Mouse (Mus musculus) cerebellum, adult 8-10 months (tissue): ENCODE results near the gene Nat10.

Experiments
- DNase-seq: peaks from one replicate; pipeline ENCODE4 v3.0.0; 2022

The Nat10 gene

DNA sequence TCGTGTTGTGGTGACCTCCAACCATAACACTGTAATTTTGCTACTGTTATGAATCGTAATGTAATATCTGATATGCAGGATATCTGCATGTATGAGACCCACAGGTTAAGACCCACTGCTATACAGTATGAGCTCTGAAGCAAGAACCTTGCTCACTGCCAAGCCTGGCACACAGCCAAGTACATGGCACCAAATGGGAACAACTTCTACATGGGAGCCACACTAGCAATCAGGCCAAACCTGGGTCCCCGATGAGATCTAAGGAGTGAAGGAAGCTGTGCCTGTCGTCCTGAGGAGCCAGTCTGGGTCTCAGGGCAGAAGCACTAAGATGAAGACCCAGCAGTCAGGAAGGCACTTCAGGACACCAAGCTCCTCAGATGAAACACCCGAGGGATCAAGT is 15.6 kb downstream of the Nat10 start:
- DNase-seq = no peak

DNA sequence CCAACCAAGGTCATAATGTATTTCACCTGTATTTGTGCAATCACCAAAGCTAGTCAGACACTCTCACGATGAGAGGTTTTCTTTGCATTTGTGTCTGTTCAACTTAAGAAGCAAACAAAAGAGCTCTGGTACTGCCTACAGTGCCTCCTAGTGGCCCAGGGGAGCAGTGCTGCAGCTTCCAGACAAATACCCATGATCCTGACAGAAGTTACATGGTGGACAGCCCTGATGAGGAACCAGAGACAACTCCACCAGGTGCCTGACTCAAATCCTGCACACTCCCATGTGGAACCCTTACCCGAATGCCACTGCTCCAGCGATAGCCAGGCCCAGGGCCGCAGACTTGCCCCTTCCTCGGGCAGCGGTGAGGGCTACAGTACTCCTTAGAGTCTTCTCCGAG is 17.1 kb downstream of the Nat10 start:
- peak; percentile 55 for DNase-seq

DNA sequence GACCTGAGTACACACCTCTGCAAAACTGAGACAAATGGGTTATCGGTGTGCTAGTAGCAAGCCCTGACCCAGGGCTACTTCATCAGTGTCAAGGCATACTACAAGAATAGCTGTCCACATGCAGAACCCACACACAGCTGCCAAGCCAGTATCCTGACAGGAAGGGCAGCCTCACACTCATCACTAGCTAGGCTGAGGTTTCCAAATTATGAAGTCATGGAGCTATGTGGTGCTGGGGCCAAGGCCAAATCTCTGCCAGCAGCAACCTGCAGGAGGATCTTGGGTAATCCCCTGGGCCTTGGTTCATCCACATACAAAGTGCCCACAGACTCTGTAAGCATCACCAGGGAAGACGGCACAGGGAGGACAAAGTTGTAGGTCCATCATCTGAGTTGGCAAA is 17.5 kb downstream of the Nat10 start:
- no peak for DNase-seq

- DNase-seq = no peak
Observed at GRCm38 (mm10) chr2:103742821-103743220, 18.2 kb downstream of the Nat10 start.

DNA sequence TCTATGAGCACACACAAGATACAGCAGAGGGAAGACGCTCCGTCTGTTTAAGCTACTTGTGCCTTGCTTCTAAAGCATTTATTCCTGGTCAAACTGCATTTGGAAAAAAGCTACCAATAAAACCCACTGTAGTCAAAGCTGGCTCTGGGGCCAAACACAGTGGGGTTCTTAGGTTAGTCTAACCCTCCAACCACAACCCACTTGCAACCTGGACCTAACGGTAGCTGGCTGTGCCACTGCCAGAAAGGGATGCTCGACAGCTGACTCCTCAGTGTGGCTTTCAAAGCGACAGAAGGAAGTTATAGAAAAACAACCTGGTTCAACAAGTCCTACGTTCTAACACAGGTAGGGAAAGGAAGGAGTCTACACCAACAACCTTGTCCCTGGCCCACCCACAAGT is 29.6 kb downstream of the Nat10 start:
- DNase-seq = no peak

- DNase-seq = no peak
Observed at GRCm38 (mm10) chr2:103730999-103731398, 30.1 kb downstream of the Nat10 start.

DNA sequence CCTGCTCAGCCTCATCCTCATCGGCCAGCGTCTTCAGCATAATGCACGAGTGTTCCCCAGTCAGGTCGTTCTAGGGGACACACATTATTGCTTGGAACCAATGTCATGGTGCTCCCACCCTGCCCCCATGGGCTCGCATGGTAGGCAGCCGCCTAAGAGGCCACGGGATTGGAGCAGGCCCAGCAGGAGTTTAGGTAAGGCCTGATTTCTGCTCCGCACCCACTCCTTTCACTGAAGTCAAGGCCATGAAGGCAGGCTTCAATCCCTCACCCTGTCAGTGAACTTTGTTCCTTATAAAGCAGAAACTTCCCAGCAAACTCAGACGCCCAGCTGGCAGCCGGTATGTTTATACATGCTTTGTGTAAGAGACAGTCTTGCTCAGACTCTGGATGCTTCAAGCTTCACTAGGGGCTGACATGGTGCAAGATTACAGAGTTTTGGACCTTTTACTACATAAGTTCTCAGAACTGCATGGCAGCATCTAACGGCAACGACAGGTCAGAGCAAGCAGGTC is 33.0 kb downstream of the Nat10 start:
- DNase-seq = no peak

GRCm38 (mm10) chr2:103724521-103724920 is 36.5 kb downstream of the Nat10 start:
- no peak for DNase-seq

GRCm38 (mm10) chr2:103719292-103719646 is 41.8 kb downstream of the Nat10 start:
- no peak for DNase-seq

- DNase-seq = peak; percentile 52
Observed at GRCm38 (mm10) chr2:103718594-103719291, 42.3 kb downstream of the Nat10 start.

GRCm38 (mm10) chr2:103714412-103714811 is 46.7 kb downstream of the Nat10 start:
- no peak for DNase-seq

DNA sequence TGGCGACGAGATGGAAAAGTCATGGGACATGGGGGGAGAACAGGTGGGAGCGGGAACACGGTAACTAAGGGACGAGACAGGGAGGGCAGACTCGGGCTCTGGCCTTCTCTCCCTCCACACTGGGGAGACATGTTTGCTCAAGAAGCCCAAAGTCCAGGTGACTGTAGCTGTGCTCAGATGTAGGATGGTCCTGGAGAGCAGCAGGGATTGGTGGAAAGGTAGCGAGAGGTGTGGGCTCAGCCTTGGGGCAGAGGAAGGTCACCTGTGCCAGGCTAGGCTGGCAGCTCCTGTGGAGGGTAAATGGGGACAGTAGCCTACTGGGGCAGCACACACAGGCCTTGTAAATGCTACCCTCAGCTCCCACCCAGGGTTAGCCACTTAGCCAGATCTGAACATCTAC is 47.2 kb downstream of the Nat10 start:
- DNase-seq = no peak

DNA sequence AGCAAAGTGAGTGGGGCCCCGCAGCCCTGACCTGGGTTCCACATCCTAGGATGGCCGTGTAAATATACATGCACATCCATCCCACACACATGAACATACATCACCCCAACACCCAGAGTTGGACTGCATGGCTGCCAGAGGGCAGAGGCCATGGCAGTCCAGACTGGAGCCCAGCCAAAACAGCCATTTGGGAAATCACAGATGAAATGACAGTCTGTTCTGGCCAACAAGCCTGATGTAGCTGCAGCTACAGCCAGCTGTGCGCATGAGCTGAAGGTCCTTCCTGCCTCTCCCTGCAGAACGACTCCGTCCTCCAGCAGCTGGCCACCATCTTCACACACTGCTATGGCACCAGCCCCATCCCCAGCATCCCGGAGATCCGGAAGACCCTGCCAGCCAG is 50.2 kb downstream of the Nat10 start:
- no peak for DNase-seq

- DNase-seq = no peak
Observed at GRCm38 (mm10) chr2:103707056-103707776, 53.9 kb downstream of the Nat10 start.

DNA sequence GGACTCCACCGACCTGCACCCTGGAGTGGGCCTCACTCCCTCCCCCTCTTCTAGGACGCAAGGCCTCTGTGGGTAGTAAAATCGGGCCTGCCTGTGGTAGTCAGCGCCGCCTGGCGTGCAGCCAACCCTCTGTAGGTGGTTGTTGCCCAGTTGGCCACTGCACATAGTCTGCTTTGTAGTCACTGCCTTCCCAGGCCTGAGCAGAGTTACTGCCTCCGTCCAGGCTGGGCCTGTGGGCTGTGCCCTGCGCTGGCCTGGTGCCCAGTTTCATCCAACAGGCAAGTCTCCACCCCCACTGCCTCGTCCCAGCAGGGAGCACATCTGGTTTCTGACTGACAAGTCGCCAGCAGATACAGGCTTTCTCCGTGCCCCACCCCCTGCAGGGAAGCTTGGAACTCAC is 54.8 kb downstream of the Nat10 start:
- DNase-seq = peak; percentile 18

- DNase-seq = no peak
Observed at GRCm38 (mm10) chr2:103705826-103706225, 55.2 kb downstream of the Nat10 start.

DNA sequence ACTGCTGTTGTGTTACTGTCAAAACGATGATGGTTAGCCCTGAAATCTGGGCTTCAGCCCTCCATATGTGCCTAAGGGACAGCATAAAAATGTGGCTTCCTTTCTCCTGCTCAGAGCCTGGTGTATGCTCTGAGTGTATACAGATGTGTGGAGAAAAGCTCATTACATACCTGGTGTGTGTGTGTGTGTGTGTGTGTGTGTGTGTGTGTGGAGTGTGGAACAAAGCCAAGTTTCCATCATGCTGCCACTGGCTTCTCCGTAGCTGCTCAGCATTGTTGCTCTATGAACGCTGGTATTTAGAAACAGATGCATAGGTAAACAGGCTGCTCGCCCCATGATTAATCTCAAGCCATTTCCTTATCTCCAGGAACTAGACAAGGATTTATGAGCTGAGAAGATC is 57.2 kb downstream of the Nat10 start:
- no peak for DNase-seq

DNA sequence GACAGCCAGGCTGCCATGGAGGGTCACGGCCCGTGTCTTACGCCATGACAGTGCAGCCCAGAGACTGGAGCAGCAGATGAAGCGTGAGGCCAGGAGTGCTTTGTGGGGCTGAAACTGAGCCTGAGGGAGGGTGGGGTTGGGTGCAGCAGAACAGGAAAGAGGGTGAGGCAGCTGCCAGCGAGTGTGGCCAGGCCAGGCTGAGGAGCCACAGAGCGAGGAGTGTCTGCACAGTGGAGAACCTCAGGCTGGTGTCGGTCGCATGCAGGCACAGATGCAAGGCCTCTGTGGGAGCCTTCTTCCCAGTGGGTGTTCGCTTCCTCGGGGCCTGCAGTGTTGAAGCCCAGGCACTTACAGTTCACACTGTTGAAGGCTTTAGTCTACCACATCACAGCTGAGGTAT is 57.7 kb downstream of the Nat10 start:
- no peak for DNase-seq

DNA sequence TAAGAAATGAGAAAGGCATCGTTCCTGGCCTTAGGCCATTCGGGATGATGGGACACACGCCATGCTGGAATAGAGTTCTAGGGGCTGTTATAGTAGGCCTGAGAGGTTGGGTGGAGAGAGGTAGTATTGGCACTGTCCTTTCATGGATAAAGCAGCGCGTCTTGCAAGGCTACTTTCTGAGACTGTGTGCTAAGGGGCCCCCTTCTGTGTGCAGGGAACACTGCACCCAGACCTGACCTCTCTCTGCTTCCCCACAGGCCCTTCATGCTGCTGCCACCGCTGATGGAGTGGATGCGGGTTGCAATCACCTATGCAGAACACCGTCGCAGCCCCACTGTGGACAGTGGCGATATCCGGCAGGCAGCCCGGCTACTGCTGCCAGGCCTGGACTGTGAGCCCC is 60.6 kb downstream of the Nat10 start:
- DNase-seq = no peak

GRCm38 (mm10) chr2:103696177-103696576 is 64.9 kb downstream of the Nat10 start:
- DNase-seq = no peak

DNA sequence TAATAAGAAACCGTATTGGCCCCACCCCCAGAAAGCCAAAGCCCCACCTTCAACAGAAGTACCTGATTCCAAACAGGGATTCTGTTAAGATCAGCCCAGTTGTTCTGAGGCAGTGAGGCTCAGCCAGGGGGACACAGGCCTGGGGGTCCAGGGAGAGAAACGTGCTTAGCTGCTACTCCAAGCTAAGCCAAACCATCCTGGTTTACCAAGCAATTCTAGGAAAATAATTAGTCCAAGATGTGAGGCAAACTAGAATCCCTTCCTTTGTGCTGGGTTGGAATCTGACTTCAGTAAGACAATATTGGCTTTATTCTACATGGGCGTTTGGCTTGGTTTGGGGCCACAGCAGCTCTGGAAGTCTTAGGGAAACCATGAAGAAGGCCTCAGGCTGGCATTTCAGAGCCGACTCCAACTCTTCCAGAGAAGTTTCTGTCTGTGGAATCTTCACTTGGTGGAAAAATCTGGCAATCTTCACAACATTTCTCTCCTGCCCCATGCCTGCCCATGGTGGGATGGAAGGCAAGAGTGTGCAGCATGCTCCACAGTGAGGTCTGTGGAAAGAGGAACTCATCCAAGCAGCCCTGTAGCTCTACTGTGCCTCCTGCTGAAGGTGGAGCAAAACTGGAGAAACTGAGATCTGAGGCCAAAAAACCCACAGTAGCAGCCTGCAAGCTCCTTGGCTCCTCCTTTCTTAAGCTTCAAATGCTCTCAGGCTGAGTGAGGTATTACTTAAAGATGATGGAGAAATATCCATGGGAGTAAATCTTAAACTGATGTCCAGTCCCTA is 66.1 kb downstream of the Nat10 start:
- DNase-seq = no peak

- no peak for DNase-seq
Observed at GRCm38 (mm10) chr2:103692810-103693209, 68.3 kb downstream of the Nat10 start.

- DNase-seq = no peak
Observed at GRCm38 (mm10) chr2:103691278-103691677, 69.8 kb downstream of the Nat10 start.

DNA sequence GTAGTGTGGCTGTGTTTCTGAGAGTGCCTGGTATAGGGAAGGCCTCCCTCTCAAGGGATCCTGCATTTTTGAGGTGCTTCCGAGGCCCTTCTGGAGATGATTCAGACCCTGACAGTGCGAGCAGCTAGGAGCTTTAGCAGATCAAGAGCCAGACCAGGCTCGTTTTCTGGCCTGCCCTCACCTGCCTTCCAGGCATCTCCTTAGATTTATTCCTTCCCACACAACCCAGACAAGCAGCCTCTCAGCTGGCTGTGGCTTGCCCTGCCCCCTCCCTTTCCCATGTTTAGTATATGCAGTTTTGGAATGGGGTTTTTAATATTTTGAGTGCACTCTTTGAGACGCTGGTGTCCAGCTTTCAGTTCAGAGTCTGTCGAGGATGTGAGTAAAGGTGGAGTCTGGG is 70.2 kb downstream of the Nat10 start:
- DNase-seq = no peak
